Mouse (Mus musculus): ENCODE results near the gene Tcf7.

Tcf7 gene

DNA sequence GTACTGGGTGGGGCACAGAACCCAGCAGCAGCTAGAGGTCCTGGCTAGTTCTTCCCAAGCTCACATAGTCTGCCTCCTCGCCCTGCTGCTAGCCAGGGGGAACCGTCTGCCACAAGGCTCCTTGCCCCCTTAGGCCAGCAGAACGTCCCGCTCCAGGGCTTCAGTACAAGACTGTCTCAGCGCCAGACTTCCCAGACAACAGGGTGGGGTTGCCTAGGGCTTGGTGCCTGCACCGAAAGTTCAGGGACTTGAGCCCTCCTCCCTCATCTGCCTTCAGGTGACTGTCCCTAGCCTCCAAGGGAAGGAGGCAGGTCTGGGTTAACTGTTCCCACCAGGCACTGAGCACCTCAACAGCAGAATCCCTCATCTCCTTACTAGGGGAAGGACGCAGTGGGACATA is 17.9 kb downstream of the Tcf7 start:
- peak; percentile 36 for DNase-seq

DNA sequence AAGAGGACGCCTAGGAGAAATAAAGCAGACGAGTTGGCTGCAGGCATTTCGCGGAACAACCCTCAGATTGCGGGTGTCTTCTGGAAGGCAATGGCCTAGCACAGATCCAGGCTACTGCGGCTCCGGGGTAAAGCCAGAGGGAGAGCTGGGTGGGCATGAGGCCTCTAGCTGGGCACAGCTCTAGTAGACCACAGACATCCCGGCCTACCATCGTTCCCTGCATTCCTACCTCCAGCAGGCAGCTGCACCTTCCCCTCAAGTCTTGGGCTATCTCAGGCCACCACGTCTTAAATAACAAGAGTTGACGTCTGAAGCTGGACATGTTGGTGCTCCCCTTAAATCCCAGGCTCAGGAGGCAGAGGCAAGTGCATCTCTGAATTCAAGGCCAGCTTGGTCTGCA is 20.5 kb downstream of the Tcf7 start:
- DNase-seq, result peak; percentile 25

DNA sequence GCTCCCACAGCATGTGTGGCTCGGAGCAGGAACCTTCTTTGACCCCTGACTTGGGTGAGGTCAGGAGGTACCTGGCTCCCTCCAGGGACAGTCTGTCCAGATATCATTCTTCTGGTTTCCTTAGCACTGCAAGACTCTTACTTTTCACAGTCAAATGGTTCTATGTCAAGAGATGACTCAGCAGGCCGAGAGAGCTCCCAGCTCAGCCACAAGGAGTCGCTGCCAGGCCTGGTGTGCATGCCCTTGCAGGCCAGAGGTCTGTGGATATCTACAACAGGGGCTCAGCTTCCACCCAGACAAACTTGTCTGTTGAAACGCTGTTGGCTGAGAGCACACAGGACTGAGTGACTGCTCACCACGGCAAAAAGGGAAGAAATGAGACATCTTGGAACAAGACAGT is 20.9 kb downstream of the Tcf7 start:
- peak; percentile 71 for DNase-seq

DNA sequence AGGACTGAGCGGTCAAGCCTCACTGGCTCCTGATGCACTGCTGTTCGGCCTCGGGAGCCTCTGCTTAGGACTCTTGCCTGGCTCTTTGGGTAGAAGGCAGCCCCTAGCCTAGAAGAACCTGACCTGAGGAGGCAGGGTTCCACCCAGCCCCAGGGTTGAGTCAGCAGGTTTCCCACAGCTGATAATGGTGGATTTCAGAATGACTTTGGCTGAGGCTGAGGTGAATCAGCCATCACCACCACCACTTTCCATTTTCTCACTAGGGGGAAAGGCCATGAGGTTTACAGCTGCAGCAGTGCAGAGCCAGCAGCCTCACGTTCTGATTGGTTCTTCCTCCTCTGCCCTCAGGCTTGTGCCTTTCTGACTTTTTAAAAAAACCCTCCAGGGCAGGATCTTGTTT is 21.9 kb downstream of the Tcf7 start:
- DNase-seq, result peak; percentile 27

DNA sequence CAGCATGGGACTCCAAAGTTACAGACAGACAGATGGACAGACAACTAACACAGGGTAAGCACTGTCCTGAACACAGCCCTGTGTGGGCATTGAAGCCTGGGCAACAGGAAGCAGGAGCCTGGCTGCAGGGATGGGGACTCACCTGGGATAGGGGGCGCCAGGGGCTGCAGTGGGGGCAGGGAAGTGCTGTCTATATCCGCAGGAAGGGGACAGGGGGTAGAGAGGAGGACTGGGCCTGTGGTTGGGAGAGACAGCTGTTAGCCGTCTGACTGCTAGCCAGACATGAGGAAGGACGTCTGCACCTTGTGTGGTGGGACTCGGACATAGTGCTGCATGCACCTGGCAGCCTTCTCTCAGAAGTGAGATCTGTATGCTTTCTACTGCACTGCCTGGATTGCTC is 24.1 kb downstream of the Tcf7 start:
- DNase-seq, result peak; percentile 54

DNA sequence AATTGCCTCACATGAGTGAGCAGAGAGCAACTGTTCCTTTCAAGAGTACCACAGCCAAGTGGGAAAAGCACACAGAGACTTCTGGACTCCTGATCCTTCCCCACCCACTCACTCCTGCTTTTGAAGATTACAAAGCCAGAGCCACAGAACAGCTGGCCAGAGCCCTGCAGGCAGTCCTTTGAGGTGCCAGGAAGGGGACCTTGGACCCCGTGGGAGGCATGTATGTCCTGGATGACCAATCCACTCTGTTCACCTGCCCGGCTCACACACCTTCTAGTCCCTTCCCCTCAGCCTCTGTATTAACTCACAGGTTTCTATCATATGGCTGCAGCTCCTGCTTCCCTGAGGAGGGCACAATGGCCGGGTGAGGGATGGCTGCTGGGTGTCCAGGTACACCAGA is 25.4 kb downstream of the Tcf7 start:
- DNase-seq, result peak; percentile 12

DNA sequence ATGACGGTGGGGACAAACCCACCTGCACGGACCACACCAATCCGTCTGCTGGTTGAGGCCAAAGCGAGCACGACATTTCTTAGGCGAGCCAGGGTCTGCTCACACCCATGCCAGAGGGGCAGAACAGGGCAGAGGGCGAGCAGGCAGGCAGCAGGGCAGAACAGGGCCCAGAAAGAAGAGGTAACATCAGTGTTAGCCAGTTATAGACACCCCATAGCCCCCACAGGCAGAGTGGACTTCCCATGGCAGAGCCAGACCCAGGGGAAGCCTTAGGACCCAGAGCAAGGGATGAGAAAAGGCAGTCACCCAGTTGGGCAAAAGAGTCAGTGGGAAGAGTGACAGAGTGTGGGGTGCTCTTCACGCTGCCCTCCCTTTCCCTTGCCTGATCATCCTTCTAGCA is 27.7 kb downstream of the Tcf7 start:
- peak; percentile 29 for DNase-seq

DNA sequence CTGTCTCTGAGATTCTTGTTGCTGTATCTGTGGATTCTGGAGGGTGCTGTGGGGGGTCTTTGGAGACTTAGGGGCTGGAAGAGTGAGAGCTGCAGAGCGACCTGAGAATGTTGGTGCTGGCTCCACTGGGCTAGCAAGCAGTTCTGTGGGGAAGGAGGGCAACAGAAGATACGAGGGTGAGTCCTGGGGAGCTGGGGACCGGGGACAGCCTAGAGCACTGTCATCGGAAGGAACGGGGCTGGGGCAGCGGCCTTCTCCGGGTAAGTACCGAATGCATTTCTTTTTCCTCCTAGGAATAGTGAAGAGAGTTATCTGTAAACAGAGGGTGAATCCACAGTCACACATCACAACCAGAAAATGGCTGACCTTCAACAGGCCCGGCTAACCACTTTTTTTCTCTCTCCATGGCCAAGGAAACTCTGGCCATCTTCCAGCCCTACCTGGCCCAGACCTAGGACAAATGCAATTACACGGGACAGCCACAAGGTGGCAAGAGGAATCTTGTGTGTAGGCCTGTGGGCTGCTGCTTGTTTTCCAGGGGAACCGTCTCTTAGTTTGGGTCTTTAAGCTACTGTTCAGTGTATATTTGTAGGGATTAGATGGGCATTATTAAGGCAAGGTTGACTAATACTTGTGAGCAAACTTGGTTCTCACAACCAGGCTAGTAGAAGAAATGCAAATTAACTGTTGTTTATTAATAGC is 29.0 kb downstream of the Tcf7 start:
- peak; percentile 63 for DNase-seq

DNA sequence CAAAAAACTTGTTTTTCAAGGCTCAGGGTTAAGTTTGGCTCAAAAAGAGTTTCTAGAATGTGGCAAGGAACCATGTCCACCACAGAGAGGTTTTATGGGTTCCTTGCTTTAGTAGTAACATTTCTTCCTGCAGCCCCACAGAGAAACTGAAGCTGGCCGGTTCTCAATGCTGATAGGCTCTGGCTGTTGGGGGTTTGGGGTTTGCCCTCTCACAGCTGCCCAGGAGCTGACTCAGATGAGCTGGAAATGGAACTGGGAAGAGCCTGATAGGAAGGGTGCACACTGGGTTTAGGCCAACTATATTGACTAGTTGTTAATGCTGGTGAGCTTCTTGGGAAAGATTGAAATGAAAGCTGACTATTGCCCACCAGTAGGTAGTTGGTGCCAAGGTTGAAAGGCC is 30.1 kb downstream of the Tcf7 start:
- DNase-seq, result peak; percentile 27

DNA sequence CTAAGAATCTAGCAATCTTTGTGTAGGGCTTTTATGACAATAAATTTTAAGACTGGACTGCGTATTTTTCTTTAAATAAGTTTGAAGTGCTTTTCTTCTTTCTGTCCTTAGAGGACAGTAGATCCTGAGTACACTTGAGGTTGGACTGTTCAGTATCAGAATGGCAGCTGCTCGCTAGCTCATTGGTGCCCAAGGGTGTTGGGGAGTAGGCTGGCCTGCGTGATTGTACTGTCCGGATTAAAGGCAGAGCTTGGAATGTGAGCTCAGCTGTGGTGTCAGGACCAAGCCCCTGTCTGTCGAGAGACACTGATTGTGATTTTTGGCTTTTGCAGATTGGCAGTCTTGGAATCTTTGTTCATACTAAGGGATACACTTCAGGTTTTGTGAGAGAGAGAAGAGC is 31.0 kb downstream of the Tcf7 start:
- DNase-seq, result peak; percentile 35

DNA sequence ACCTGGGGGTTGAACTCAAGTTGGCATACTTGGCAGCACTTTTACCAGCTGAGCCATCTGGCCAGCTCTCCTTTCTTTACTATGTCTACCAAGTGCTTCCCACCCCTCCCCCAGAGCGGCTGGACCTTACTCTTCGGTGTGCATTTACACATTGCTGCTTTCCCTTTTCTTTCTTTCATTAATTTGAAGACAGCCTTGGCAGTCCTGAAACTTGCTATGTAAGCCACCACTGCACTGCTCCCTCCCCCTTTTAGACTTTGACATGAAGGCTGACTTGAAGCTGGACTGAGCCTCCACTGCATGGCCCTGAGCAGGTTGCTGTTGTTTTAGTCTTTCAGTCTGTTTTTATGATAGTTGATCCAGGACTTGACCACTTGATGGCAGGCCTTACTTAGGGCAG is 33.4 kb downstream of the Tcf7 start:
- DNase-seq, result peak; percentile 10

DNA sequence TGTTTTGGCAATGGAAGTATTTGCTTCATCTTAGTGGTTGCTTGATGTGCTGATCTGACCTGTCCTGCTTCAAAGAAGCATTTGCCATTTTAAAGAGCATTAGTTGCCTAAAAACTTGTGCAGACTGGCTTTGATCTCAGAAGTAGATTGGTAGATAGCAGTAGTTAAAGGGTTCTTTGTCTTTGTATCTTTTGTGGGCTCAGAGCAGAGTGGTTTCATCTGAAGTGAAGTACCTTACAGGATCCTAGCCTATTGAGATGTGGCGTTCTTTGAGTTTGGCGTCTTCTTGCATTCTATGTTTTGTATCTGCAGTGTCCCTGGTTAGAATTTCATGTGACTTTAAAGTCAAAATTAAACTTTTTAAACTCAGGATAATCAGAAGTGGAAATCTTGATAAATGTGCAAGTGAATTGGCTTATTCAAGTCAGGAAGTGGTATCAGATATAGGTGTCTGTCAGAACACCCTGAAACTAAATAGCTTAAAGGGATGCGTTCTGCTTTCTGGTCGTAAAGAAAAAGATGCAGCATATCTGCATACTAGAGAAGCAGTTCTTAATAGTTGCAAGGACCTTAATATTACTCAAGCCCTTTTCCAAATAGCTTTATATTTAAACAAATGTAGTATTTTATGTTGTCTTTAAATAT is 41.8 kb downstream of the Tcf7 start:
- DNase-seq, result no peak

DNA sequence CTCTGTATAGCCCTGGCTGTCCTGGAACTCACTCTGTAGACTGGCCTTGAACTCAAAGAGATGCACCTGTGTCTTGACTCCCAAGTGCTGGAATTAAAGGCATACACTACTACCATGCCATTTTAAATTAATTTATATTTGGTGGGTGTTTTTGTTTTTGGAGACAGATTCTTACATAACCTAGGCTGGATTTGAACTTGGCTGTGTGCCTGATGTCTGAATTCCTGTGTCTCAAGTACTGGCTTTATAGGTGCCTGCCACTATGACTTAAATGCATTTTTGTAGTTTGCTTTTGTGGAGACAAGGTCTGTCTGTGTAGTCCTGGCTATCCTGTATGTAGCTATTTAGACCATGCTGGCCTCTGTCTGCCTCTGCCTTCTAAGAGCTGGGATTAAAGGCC is 48.3 kb downstream of the Tcf7 start:
- DNase-seq, result peak; percentile 1

DNA sequence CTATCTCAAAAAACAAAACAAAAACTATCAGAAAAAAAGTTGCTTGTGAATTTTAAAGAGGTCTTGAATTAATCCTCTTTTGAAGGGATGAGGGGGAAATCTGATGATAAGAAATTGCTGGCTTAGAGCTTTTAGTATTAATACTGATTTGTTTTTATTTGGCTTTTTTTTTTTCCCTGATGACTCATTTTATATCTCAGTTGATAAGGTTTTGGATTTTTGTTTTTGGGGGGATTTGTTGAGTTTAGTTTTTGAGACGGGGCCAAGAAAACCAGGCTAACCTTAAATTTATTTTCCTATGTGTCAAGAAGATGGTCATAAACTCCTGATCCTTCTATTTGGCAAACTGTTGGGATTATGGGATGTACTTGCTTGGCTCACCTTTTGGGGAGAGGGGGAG is 48.9 kb downstream of the Tcf7 start:
- no peak for DNase-seq

DNA sequence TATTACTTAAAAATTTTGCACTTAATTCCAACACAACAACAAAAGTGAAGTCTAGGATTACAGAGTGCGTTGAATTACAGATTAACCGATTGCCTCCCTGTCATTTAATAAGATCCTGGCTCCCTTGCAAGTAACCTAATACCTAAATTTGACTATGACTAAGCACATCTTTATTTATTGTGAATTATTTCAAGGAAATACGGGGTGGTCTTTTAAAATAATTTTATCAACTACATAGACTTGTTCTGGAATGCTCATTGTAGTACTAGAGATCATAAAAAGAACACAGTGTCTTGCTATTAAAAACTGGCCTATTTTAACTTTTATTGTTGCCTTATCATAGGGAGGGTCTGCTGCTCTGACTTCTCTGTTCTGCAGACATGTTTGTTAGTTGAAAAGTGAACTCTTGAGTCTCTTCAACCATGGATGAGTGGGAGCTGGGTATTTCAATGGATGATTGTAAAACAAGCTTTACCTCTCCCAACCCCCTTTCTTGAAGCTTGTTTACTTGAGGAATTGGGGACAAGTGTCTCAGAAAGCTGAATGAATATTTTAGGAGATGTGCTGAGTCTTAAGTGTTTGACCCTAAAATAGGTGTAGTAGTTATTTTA is 49.7 kb downstream of the Tcf7 start:
- no peak for DNase-seq

DNA sequence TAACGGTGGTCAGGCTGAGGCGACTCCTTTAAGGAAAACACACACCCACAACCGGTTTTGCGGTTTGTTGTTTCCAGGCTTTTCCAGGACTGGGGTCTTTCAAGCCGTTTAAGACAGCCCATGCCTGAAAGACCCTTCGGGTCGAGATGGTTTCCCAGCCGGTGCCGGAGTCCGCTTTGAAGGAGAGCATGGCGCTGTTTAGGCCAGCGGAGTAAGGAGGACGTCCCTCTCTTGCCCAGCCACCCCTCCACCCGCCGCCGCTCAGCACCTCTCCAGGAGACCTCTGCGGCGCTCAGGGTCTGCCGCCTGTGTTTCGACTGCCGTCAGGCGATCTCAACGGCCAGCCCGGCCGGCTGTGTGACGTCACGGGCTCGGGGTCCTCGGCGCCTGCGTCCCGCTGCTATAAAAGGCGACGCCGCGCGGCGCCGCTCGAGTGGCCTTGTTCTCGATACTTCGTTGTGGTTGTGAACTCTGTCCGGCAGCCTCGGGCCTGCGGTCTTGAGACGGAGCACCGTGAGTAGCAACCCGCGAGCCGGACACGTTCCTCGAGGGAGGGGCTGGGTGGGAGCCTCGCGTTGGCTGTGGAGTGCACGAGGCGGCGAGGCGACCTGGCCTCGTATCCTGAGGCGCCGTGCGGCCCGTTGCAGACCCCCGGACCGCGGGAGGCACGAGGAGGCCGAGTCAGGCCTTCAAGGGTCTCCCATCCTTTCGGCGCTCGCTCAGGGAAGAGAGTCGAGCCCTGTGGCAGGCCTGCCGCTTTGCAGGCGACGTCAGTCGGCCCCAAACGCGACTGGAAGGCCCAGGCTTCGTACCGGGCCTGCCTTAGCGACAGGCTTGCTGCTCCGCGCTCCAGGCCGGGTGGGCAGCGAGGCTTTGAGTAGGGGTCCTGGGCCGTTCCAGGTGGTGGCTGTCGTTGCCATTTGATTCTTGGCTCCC is 50.9 kb downstream of the Tcf7 start, which contains the start of gene Skp1a:
Gene Skp1a (plus strand): TSS at position 390 of the 936 bp plus-strand sequence.
- DNase-seq, result peak; percentile 92

DNA sequence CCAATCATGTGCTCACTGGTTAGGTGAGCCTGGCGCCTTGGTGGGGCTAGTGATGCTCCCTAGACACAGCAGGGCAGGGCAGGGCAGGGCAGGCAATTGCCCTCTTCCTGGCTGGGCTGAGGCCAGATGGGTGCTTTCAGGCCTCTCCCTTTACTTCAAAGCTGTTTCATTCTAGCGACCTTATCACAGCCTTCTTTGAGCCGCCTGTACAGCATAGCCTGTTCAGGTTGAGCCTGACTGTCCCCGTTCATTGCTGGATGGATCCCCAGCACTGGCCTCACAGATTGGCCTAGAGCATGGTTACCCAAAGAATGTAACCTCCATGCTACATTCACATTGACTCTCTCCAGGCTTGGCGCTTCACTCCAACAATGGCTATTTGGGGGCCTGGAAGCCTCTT is 52.1 kb downstream of the Tcf7 start:
- no peak for DNase-seq

DNA sequence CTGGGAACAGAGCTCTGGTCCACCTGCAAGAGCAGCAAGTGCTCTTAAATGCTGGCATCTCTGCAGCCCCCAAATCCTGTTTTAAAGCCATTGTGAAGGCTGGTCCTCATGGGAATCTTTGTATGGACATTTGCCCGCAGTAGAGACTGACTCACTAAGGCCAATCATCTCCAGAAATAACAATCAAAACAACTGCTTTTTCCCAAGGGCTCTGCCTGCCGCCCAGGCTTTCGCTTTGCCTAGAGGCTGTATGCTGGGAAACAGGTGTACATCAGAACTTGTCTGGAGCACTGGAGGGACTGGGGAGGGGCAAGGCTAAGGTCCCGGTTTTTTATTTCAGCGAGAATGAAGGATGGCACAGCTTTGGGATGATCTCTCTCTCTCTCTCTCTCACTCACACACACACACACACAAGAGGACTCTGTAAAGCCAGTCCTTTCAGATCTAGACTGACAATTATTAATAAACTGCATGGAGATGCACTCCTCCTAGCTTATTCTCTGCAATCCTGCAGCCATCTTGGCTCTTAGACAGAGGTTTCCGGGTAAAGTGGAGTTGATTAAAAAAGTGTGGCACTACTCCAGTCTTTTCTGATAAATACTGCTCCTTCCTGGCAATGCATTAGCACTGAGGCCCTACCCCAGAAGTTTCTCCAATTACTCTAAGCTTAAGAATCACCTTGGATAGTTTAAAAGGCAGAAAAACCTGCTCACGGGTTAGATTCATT is 53.9 kb downstream of the Tcf7 start:
- no peak for DNase-seq

DNA sequence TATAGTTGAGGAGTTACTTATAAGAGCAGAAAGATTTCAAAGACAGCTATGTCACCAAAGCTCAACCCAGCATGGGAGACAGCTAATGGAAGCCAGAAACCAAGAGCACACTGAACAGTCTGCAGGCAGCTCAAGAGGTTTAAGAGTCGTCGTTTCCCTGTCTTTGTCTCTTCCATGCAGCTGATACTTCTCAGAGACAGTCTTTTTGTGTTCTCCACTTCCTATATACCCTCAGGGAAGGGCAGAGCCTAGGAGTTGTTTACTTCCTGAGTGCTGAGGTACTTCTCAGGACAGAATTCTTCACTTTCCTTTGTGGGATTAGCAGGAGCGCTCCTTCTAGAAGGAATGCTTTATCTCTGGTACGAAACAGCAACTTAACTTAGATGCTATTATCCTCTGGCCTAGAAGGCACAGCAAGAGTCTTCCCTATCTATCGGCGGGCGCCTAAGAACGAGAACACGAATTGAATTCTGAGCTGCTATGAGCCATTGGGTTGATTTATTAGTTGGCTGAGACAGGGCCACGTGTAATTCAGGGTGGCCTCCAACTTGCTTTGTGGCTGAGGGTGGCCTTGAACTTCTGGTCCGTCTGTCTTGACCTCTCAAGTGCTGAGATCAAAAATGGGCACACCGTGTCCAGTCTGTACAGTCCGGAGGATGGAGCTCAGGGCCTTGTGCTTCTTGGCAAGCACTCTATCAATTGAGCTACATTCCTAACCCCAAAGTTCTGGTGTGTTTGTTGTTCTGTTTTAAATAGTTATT is 55.2 kb downstream of the Tcf7 start:
- no peak for DNase-seq

DNA sequence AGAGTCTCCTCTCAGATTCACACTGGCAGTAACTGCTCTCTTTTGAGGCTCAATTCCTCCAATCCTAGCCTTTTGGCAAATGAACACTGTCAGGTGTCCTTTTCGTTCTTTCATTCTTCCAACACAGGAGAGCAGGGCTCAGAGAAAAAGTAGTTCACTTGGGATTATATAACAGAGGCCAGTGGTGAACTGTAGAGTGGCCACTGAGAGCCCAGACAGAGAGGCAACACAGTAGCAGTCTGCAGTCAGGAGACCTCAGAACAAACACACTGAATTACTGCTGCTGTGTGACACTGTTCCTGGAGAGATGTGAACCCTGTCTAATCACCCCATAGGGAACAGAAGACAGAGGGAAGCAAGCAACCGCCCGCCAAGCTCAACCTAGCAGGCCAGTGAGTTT is 55.8 kb downstream of the Tcf7 start:
- no peak for DNase-seq

DNA sequence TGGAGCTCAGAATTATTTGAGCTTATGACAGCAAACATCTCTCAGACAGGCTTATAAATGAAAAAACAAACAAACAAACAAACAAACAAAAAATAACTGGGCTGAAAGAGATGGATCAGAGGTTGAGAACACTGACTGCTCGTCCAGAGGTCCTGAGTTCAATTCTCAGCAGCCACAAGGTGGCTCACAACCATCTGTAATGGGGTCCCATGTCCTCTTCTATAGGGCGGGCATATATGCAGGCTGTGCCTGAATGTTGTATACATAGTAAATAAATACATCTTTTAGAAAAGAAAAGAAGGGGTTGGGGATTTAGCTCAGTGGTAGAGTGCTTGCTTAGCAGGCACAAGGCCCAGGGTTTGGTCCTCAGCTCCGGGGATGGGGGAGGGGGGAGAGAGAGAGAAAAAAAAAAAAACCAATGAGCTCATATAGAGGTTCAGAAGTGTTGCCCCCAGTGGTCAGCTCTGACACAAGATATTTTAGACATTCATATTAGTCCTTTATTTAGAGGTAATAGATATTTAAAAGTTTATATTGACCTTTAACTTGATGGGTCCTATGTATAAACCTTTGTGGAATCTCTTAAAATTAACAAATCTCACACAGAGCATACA is 56.7 kb downstream of the Tcf7 start:
- peak; percentile 61 for DNase-seq

Data from thymus, postnatal 14 days (tissue).